Mouse (Mus musculus) CH12.LX (cell line): Measurements from ENCODE around the gene Tmem87a.

ENCODE experiments used
- CTCF ChIP-seq, 2 experiments: IDR thresholded peaks in 1 of 2; conservative IDR thresholded peaks in 1 of 2; 2 replicates each; pipeline ENCODE4 v1.5.1; 2011 to 2012; ENCODE audit warnings: low read depth in 2 of 2, low read length in 2 of 2, improper control_type of control experiment in 1 of 2, inconsistent platforms in 1 of 2, mild to moderate bottlenecking in 1 of 2, moderate library complexity in 1 of 2
- MAX ChIP-seq: IDR thresholded peaks from 2 replicates; pipeline ENCODE4 v1.6.1; 2011; ENCODE audit warnings: low read length, improper control_type of control experiment
- POLR2A ChIP-seq: IDR thresholded peaks from 2 replicates; pipeline ENCODE4 v1.6.1; 2011; ENCODE audit warnings: low read depth, mild to moderate bottlenecking, improper control_type of control experiment, low read length
- SIN3A ChIP-seq: IDR thresholded peaks from 2 replicates; pipeline ENCODE4 v1.6.1; 2012; ENCODE audit warnings: low read length, improper control_type of control experiment, inconsistent platforms
- USF1 ChIP-seq: IDR thresholded peaks from 2 replicates; pipeline ENCODE4 v1.6.1; 2014; ENCODE audit warnings: low read depth, mild to moderate bottlenecking, inconsistent platforms, low read length, improper control_type of control experiment
- ZNF384 ChIP-seq: IDR thresholded peaks from 2 replicates; pipeline ENCODE4 v1.6.1; 2012; ENCODE audit warnings: low read depth, low read length, improper control_type of control experiment, inconsistent platforms

- TF ChIP-seq USF1 (no peak), SIN3A (no peak), CTCF (conservative IDR thresholded peaks at IDR 0.05 in 1 of 2, IDR thresholded peaks at IDR 0.05 in 1 of 2; ENCODE audit: low read depth in 2 of 2, low read length in 2 of 2) (no peak), MAX (no peak), POLR2A (no peak), ZNF384 (no peak)
Measured at GRCm38 (mm10) chr2:120390934-120391333, 13.0 kb downstream of the Tmem87a start.
